Mouse (Mus musculus): ENCODE measurements around the gene Trim31. TPM values are rescaled to one million over a fixed set of nuclear protein-coding genes. Genes with fewer than 3 reads are reported as not detected.

The Trim31 gene
- polyA plus RNA-seq, 1 experiment from 2014 or later = 56.2 TPM

DNA sequence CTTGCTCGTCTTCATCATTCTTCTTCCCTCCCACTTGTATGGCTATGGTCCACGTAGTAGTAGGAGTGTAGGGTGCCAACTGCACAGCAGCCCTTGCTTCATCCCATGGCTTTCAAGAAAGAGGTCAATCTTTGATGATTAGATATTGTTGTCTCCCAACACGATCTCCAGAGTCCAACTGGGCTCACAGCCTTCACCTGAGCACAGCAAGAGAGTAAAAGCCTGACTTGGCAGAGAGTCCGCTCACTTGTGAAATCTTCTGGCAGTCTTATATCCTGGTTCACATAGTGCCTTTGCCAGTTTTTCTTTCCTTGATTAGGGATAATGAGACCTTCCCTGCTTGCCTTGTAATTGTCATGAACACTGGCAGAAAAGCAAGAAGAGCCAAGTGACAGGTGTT lies 41.7 kb upstream of the Trim31 start:
- Histone ChIP-seq H3K36me3 (ENCODE audit: control insufficient read depth, insufficient read depth) (peaks cover 64% of the 10 kb centered on the region), H3K27ac (ENCODE audit: low read depth, low read length) (no peak overlapping the region), H3K9me3 (ENCODE audit: control insufficient read depth) (no peaks in the 10 kb centered on the region), H3K9ac (ENCODE audit: low read depth, low read length) (no peak overlapping the region), H3K4me2 (replicated peaks; ENCODE audit: low read depth) (no peak overlapping the region), H3K4me3 (ENCODE audit: low read depth, low read length) (no peak overlapping the region), H3K27me3 (replicated peaks; ENCODE audit: control insufficient read depth, insufficient read depth, low read length) (no peaks in the 10 kb centered on the region), H3K4me1 (replicated peaks; ENCODE audit: control insufficient read depth, insufficient read depth, low read length) (0 out of 2 replicates have a peak, but pooled peaks cover 5% of the 10 kb centered on the region)
- WGBS = 91% methylated on average over 4 of the region's 4 CpGs
- no peak for TF ChIP-seq CTCF (IDR thresholded peaks at IDR 0.05; ENCODE audit: low read depth)
- no peak for ATAC-seq

DNA sequence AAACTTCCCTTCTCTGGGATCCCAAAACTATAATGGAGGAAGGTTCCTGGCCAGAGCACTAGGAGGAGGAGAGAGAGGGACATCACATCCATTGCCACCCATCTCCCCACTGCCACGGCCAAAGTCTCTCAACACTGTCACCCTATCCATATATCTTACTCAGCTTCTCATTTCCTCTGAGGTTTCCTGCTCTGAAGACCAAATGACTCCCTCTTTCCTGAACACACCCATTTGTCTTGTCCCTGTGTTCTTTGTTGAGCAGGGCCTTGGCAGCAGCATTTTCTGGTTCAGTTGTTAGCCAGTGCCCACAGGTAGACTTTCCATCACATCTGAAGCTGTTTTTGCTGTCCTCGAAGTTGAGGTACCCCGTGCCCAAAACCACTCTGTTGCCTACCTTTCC lies 39.7 kb upstream of the Trim31 start:
- H3K4me3 ChIP-seq (ENCODE audit: low read depth, low read length) = no peak overlapping the region
- no peak for ATAC-seq
- no peaks in the 10 kb centered on the region for H3K27me3 ChIP-seq (replicated peaks; ENCODE audit: control insufficient read depth, insufficient read depth, low read length)
- H3K36me3 ChIP-seq (ENCODE audit: control insufficient read depth, insufficient read depth) = peaks cover 46% of the 10 kb centered on the region
- H3K9ac ChIP-seq (ENCODE audit: low read depth, low read length) = no peak overlapping the region
- H3K4me2 ChIP-seq (replicated peaks; ENCODE audit: low read depth) = no peak overlapping the region
- H3K4me1 ChIP-seq (replicated peaks; ENCODE audit: control insufficient read depth, insufficient read depth, low read length) = no peaks in the 10 kb centered on the region; the same call in 1 of the 2 replicates
- WGBS = 92% methylated on average over 3 of the region's 3 CpGs
- H3K27ac ChIP-seq (ENCODE audit: low read depth, low read length) = no peak overlapping the region
- no peaks in the 10 kb centered on the region for H3K9me3 ChIP-seq (ENCODE audit: control insufficient read depth)
- no peak for TF ChIP-seq CTCF (IDR thresholded peaks at IDR 0.05; ENCODE audit: low read depth)

- WGBS = 23% methylated on average over 2 of the region's 2 CpGs
- Histone ChIP-seq H3K27ac (ENCODE audit: low read depth, low read length) (peak overlapping the region; percentile 28; the same call in 1 of the 2 replicates), H3K4me2 (replicated peaks; ENCODE audit: low read depth) (no peak overlapping the region), H3K9me3 (ENCODE audit: control insufficient read depth) (no peaks in the 10 kb centered on the region), H3K4me1 (replicated peaks; ENCODE audit: control insufficient read depth, insufficient read depth, low read length) (no peaks in the 10 kb centered on the region; the same call in 1 of the 2 replicates), H3K4me3 (ENCODE audit: low read depth, low read length) (no peak overlapping the region), H3K27me3 (replicated peaks; ENCODE audit: control insufficient read depth, insufficient read depth, low read length) (no peaks in the 10 kb centered on the region), H3K9ac (ENCODE audit: low read depth, low read length) (no peak overlapping the region), H3K36me3 (ENCODE audit: control insufficient read depth, insufficient read depth) (peaks cover 22% of the 10 kb centered on the region)
- ATAC-seq = peak; percentile 79
- no peak for TF ChIP-seq CTCF (IDR thresholded peaks at IDR 0.05; ENCODE audit: low read depth)
These were observed 36.2 kb upstream of the Trim31 start for GRCm38 (mm10) chr17:36861680-36862079.

- Histone ChIP-seq H3K4me1 (replicated peaks; ENCODE audit: control insufficient read depth, insufficient read depth, low read length) (no peaks in the 10 kb centered on the region; the same call in 1 of the 2 replicates), H3K27ac (ENCODE audit: low read depth, low read length) (peak within 1 kb of the TSS; percentile 97), H3K36me3 (ENCODE audit: control insufficient read depth, insufficient read depth) (no peaks in the 10 kb centered on the region; the same call in 1 of the 2 replicates), H3K9ac (ENCODE audit: low read depth, low read length) (peak within 1 kb of the TSS; percentile 66), H3K4me3 (ENCODE audit: low read depth, low read length) (peak within 1 kb of the TSS; percentile 48), H3K27me3 (replicated peaks; ENCODE audit: control insufficient read depth, insufficient read depth, low read length) (no peaks in the 10 kb centered on the region), H3K9me3 (ENCODE audit: control insufficient read depth) (no peaks in the 10 kb centered on the region), H3K4me2 (replicated peaks; ENCODE audit: low read depth) (peak within 1 kb of the TSS; percentile 80)
- ATAC-seq = peak; percentile 98
- TF ChIP-seq CTCF (IDR thresholded peaks at IDR 0.05; ENCODE audit: low read depth) = no peak
- WGBS = 5% methylated on average over 29 of the region's 29 CpGs
These were observed 31.0 kb upstream of the Trim31 start, which contains the start of gene Trim15 for GRCm38 (mm10) chr17:36866719-36867527. Gene Trim15 (minus strand): TSS chr17:36867210.

- no peaks in the 10 kb centered on the region for H3K36me3 ChIP-seq (ENCODE audit: control insufficient read depth, insufficient read depth)
- TF ChIP-seq CTCF (IDR thresholded peaks at IDR 0.05; ENCODE audit: low read depth) = no peak
- H3K9ac ChIP-seq (ENCODE audit: low read depth, low read length) = no peak overlapping the region
- H3K4me3 ChIP-seq (ENCODE audit: low read depth, low read length) = no peak overlapping the region
- H3K4me2 ChIP-seq (replicated peaks; ENCODE audit: low read depth) = no peak overlapping the region
- 83% methylated on average over 2 of the region's 2 CpGs for WGBS
- H3K27ac ChIP-seq (ENCODE audit: low read depth, low read length) = no peak overlapping the region
- H3K9me3 ChIP-seq (ENCODE audit: control insufficient read depth) = no peaks in the 10 kb centered on the region
- ATAC-seq = no peak
- no peaks in the 10 kb centered on the region for H3K4me1 ChIP-seq (replicated peaks; ENCODE audit: control insufficient read depth, insufficient read depth, low read length)
- H3K27me3 ChIP-seq (replicated peaks; ENCODE audit: control insufficient read depth, insufficient read depth, low read length) = no peaks in the 10 kb centered on the region
These were observed 29.1 kb upstream of the Trim31 start for GRCm38 (mm10) chr17:36868836-36869235.

- Histone ChIP-seq H3K9me3 (ENCODE audit: control insufficient read depth) (no peaks in the 10 kb centered on the region), H3K36me3 (ENCODE audit: control insufficient read depth, insufficient read depth) (no peaks in the 10 kb centered on the region), H3K9ac (ENCODE audit: low read depth, low read length) (no peak within 1 kb of the TSS), H3K4me1 (replicated peaks; ENCODE audit: control insufficient read depth, insufficient read depth, low read length) (no peaks in the 10 kb centered on the region), H3K27me3 (replicated peaks; ENCODE audit: control insufficient read depth, insufficient read depth, low read length) (no peaks in the 10 kb centered on the region), H3K27ac (ENCODE audit: low read depth, low read length) (no peak within 1 kb of the TSS), H3K4me2 (replicated peaks; ENCODE audit: low read depth) (no peak within 1 kb of the TSS), H3K4me3 (ENCODE audit: low read depth, low read length) (no peak within 1 kb of the TSS)
- no peak for ATAC-seq
- 72% methylated on average over 4 of the region's 4 CpGs for WGBS
- TF ChIP-seq CTCF (IDR thresholded peaks at IDR 0.05; ENCODE audit: low read depth) = no peak
These were observed 28.5 kb upstream of the Trim31 start, which contains the start of gene Trim10 for GRCm38 (mm10) chr17:36869284-36869954. Gene Trim10 (plus strand): TSS chr17:36869574.

Measured in intestine, postnatal 0 days (tissue).